10 mouse cellular contexts compared by ENCODE assay signal in genomic region chr3:83054759-83055158, GRCm38 (mm10). TPM values are rescaled to one million over a fixed set of nuclear protein-coding genes. Genes with fewer than 3 reads are reported as not detected.
DNase-seq lines count a peak whose midpoint lies in the region; ATAC-seq and TF ChIP-seq lines count a peak whose summit lies in the region.
"Had no signal": no experiment of that assay in that cellular context is flagged by ENCODE, and none has a peak within 500 bp of the region (broad histone marks: within the 10 kb centered on the region; RNA-seq: fewer than 3 reads in every experiment).

No protein-coding gene starts in this region.

- H3K36me3 ChIP-seq in heart, embryonic 14.5 days (ENCODE audit: control insufficient read depth, insufficient read depth, low read length), result peaks cover 27% of the 10 kb centered on the region
- H3K36me3 ChIP-seq in ES-E14 (ENCODE audit: control insufficient read depth, insufficient read depth, low read length, poor library complexity, severe bottlenecking), result peaks cover 9% of the 10 kb centered on the region
- peaks cover 18% of the 10 kb centered on the region for H3K36me3 ChIP-seq in forebrain, postnatal 0 days (ENCODE audit: insufficient read depth)
- peaks cover 32% of the 10 kb centered on the region for H3K36me3 ChIP-seq in midbrain, embryonic 10.5 days

- H3K27ac ChIP-seq in heart, embryonic 14.5 days (replicated peaks in 1 of 2; ENCODE audit: control insufficient read depth in 1 of 2, insufficient read depth in 1 of 2, low read depth in 2 of 2, low read length in 2 of 2), result no peak overlapping the region
- no peak overlapping the region for H3K27ac ChIP-seq in ES-E14 (ENCODE audit: insufficient read depth, low read depth, low read length, poor library complexity, severe bottlenecking)
- H3K27ac ChIP-seq in forebrain, postnatal 0 days (ENCODE audit: low read depth, low read length), result no peak overlapping the region
- peak overlapping the region; percentile 79; the same call in 1 of the 2 replicates for H3K27ac ChIP-seq in midbrain, embryonic 10.5 days (replicated peaks)

- H3K9me3 ChIP-seq in heart, embryonic 14.5 days (ENCODE audit: control insufficient read depth, low read length), result no peaks in the 10 kb centered on the region
- H3K9me3 ChIP-seq in ES-E14 (ENCODE audit: control insufficient read depth, insufficient read depth, low read depth, low read length), result no peaks in the 10 kb centered on the region
- H3K9me3 ChIP-seq in forebrain, postnatal 0 days (ENCODE audit: low read length), result no peaks in the 10 kb centered on the region
- no peaks in the 10 kb centered on the region for H3K9me3 ChIP-seq in midbrain, embryonic 10.5 days (replicated peaks)

- WGBS in heart, embryonic 14.5 days, result 30% methylated on average over 13 of the region's 13 CpGs
- 47% methylated on average over 13 of the region's 13 CpGs for WGBS in forebrain, postnatal 0 days
- 40% methylated on average over 13 of the region's 13 CpGs for WGBS in midbrain, embryonic 10.5 days

- DNase-seq in heart, adult 8-10 months (ENCODE audit: low spot score), result no peak
- DNase-seq in ES-E14 (ENCODE audit: low read depth, low spot score), result no peak
- DNase-seq in forebrain, postnatal 0 days, result no peak
- DNase-seq in midbrain, embryonic 10.5 days (ENCODE audit: low spot score), result no peak
- DNase-seq in cerebellum, postnatal 14 days, result no peak
- DNase-seq in retina, postnatal 1 day, result no peak
- DNase-seq in gastrocnemius, postnatal 4 days (ENCODE audit: low spot score in 2 of 2), result no peak

- in situ Hi-C loops in ES-E14 (cut with MboI; ENCODE audit: low sequenced_read_pairs in 2 of 2, unreplicated experiment in 2 of 2), result loop anchor here in 1 of 2 experiments (25.0 kb wide), 1 partner anchor 692 kb away; the partner anchor contains the start of gene Map9

- peak overlapping the region; percentile 61 for H3K4me2 ChIP-seq in heart, embryonic 14.5 days (ENCODE audit: low read length)
- H3K4me2 ChIP-seq in forebrain, postnatal 0 days (ENCODE audit: low read depth), result peak overlapping the region; percentile 77

- no peaks in the 10 kb centered on the region for H3K27me3 ChIP-seq in heart, embryonic 14.5 days (ENCODE audit: control insufficient read depth, insufficient read depth, low read length)
- no peaks in the 10 kb centered on the region for H3K27me3 ChIP-seq in forebrain, postnatal 0 days (ENCODE audit: insufficient read depth, low read length)
- no peaks in the 10 kb centered on the region for H3K27me3 ChIP-seq in midbrain, embryonic 10.5 days (ENCODE audit: low read depth, poor library complexity, severe bottlenecking)

- no peak overlapping the region; the same call in 1 of the 2 replicates for H3K9ac ChIP-seq in heart, embryonic 14.5 days (ENCODE audit: low read length)
- peak overlapping the region; percentile 41; the same call in 1 of the 2 replicates for H3K9ac ChIP-seq in ES-E14 (ENCODE audit: insufficient read depth, low read depth, low read length, poor library complexity, severe bottlenecking)
- H3K9ac ChIP-seq in forebrain, postnatal 0 days, result no peak overlapping the region

- peaks cover 3 to 9% of the 10 kb centered on the region in 2 experiments; a peak in 3 of 4 replicates for H3K4me1 ChIP-seq in heart, embryonic 14.5 days (ENCODE audit: control insufficient read depth in 2 of 2, insufficient read depth in 2 of 2, low read length in 2 of 2)
- no peaks in the 10 kb centered on the region for H3K4me1 ChIP-seq in ES-E14 (ENCODE audit: control insufficient read depth in 2 of 2, insufficient read depth in 2 of 2, low read length in 2 of 2, poor library complexity in 1 of 2)
- H3K4me1 ChIP-seq in forebrain, postnatal 0 days (ENCODE audit: insufficient read depth), result peaks cover 8% of the 10 kb centered on the region
- peaks cover 11% of the 10 kb centered on the region for H3K4me1 ChIP-seq in midbrain, embryonic 10.5 days

- H3K4me3 ChIP-seq in heart, embryonic 14.5 days (ENCODE audit: control insufficient read depth in 1 of 2, insufficient read depth in 1 of 2, low read depth in 1 of 2, low read length in 2 of 2), result peak overlapping the region; percentile 52 to 87
- peak overlapping the region; percentile 42 to 55 for H3K4me3 ChIP-seq in ES-E14 (ENCODE audit: insufficient read depth in 1 of 2, low read depth in 1 of 2, low read length in 2 of 2, poor library complexity in 1 of 2, severe bottlenecking in 1 of 2)
- peak overlapping the region; percentile 72 for H3K4me3 ChIP-seq in forebrain, postnatal 0 days (ENCODE audit: low read depth, low read length)
- H3K4me3 ChIP-seq in midbrain, embryonic 10.5 days, result peak overlapping the region; percentile 85

- TF ChIP-seq CTCF in forebrain, postnatal 0 days (IDR thresholded peaks at IDR 0.05; ENCODE audit: low read depth), result no peak

- ATAC-seq in heart, embryonic 14.5 days (ENCODE audit: insufficient number of reproducible peaks, insufficient read depth, low FRiP score, low read depth), result 0 out of 2 replicates have a peak, but pooled peaks have one; percentile 3
- ATAC-seq in forebrain, postnatal 0 days, result no peak

TF ChIP-seq in ES-E14, 5 proteins besides CTCF, POLR2A, EP300 and RAD21:
- TF ChIP-seq HCFC1 (IDR thresholded peaks at IDR 0.05; ENCODE audit: borderline replicate concordance, insufficient read depth, low read length) (no peak), MAFK (IDR thresholded peaks at IDR 0.05; ENCODE audit: insufficient read depth, low read depth, low read length) (no peak), ZC3H11A (IDR thresholded peaks at IDR 0.05; ENCODE audit: borderline replicate concordance, low read depth, low read length) (no peak), ZNF384 (IDR thresholded peaks at IDR 0.05; ENCODE audit: low read depth, low read length) (no peak), CHD2 (IDR thresholded peaks at IDR 0.05; ENCODE audit: low read depth, low read length) (no peak)

RNA-seq across cellular contexts. Expression of gene Plrg1, which starts 0.6 kb away (rescaled TPM):
- polyA plus RNA-seq in heart, embryonic 14.5 days (2014; fragmentation: Nextera tagmentation; extraction: Ambion mirVana), result 59.9 and 60.2 TPM in 2 replicates
- total RNA-seq in heart, adult 8-10 months (2022), result 10 to 100 TPM; 23.9 to 29.4 (median 27.7) TPM
- 71.4 and 81.7 TPM in 2 replicates for total RNA-seq in ES-E14 (2012; rRNA removed)
- total RNA-seq in forebrain, postnatal 0 days (2014; rRNA removed), result 90.8 and 94.0 TPM in 2 replicates
- 85.6 and 95.0 TPM in 2 replicates for polyA plus RNA-seq in forebrain, postnatal 0 days (2015; fragmentation: Nextera tagmentation; extraction: Ambion mirVana)
- polyA plus RNA-seq in midbrain, embryonic 10.5 days (2016; fragmentation: Nextera tagmentation; extraction: Ambion mirVana), result 144 and 150 TPM in 2 replicates
- total RNA-seq in gastrocnemius, postnatal 4 days (2021), result 10 to 100 TPM; 40.6 to 45.7 TPM

RNA-seq across cellular contexts. Expression of gene Fgb, which starts 5.1 kb away (rescaled TPM):
- polyA plus RNA-seq in heart, embryonic 14.5 days (2014; fragmentation: Nextera tagmentation; extraction: Ambion mirVana), result 0.08 TPM in 2 replicates
- not detected for total RNA-seq in heart, adult 8-10 months (2022)
- total RNA-seq in ES-E14 (2012; rRNA removed), result not detected in 2 replicates
- total RNA-seq in forebrain, postnatal 0 days (2014; rRNA removed), result not detected in 2 replicates
- not detected in 2 replicates for polyA plus RNA-seq in forebrain, postnatal 0 days (2015; fragmentation: Nextera tagmentation; extraction: Ambion mirVana)
- not detected in 2 replicates for polyA plus RNA-seq in midbrain, embryonic 10.5 days (2016; fragmentation: Nextera tagmentation; extraction: Ambion mirVana)
- 1 to 10 TPM in 1 of 2 experiments, under 1 TPM in 1; 0.27 to 3.4 TPM for total RNA-seq in gastrocnemius, postnatal 4 days (2021)
- polyA plus RNA-seq: Patski had no signal

RNA-seq across cellular contexts. Expression of gene Fga, which starts 28.9 kb away (rescaled TPM):
- not detected in 2 replicates for polyA plus RNA-seq in heart, embryonic 14.5 days (2014; fragmentation: Nextera tagmentation; extraction: Ambion mirVana)
- not detected for total RNA-seq in heart, adult 8-10 months (2022)
- 0.11 TPM in 1 of 2 replicates, not detected in the other for total RNA-seq in ES-E14 (2012; rRNA removed)
- 0.38 TPM in 1 of 2 replicates, not detected in the other for total RNA-seq in forebrain, postnatal 0 days (2014; rRNA removed)
- polyA plus RNA-seq in forebrain, postnatal 0 days (2015; fragmentation: Nextera tagmentation; extraction: Ambion mirVana), result 0.10 TPM in 1 of 2 replicates, not detected in the other
- not detected in 2 replicates for polyA plus RNA-seq in midbrain, embryonic 10.5 days (2016; fragmentation: Nextera tagmentation; extraction: Ambion mirVana)
- 1 to 10 TPM in 1 of 2 experiments, under 1 TPM in 1; 0.59 to 8.2 TPM for total RNA-seq in gastrocnemius, postnatal 4 days (2021)
- polyA plus RNA-seq: Patski; urinary bladder, adult 2 months had no signal

RNA-seq across cellular contexts. Expression of gene Fgg, which starts 47.2 kb away (rescaled TPM):
- polyA plus RNA-seq in heart, embryonic 14.5 days (2014; fragmentation: Nextera tagmentation; extraction: Ambion mirVana), result 0.12 TPM in 1 of 2 replicates, not detected in the other
- total RNA-seq in heart, adult 8-10 months (2022), result under 1 TPM in 1 of 4 experiments, not detected in 3; 0.19 TPM
- 0.45 and 0.48 TPM in 2 replicates for total RNA-seq in ES-E14 (2012; rRNA removed)
- 0.19 and 0.62 TPM in 2 replicates for total RNA-seq in forebrain, postnatal 0 days (2014; rRNA removed)
- not detected in 2 replicates for polyA plus RNA-seq in forebrain, postnatal 0 days (2015; fragmentation: Nextera tagmentation; extraction: Ambion mirVana)
- 0.06 TPM in 1 of 2 replicates, not detected in the other for polyA plus RNA-seq in midbrain, embryonic 10.5 days (2016; fragmentation: Nextera tagmentation; extraction: Ambion mirVana)
- 1 to 10 TPM in 1 of 2 experiments, under 1 TPM in 1; 0.78 to 5.0 TPM for total RNA-seq in gastrocnemius, postnatal 4 days (2021)
- polyA plus RNA-seq: Patski; urinary bladder, adult 2 months had no signal
